In the genomic region with DNA sequence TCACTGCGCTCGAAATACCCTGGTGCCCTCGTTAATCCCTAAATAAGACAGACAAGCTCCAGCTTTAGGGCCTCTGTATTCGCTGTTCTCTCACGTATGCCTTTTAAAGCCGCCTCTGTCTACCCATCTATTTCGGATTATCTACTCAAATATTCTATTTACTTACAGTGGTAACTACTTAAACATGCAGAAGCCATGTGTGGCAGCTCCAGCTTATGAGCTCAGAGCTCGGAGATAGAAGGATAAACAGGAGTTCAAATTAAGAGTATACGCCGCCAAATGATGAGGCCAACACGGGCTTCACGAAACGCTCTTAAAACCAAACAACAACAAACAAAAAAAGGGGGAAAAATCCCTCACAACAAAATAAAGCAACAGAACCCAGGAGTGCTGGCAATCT, we compare ENCODE assay signal across 8 mouse cellular contexts. TPM values are rescaled to one million over a fixed set of nuclear protein-coding genes. Genes with fewer than 3 reads are reported as not detected.
A peak's percentile ranks its signal among the peaks of the same experiment; 100 is the strongest.
DNase-seq lines count a peak whose midpoint lies in the region; ATAC-seq and TF ChIP-seq lines count a peak whose summit lies in the region.

No protein-coding gene starts in this region.

- no peaks in the 10 kb centered on the region for H3K9me3 ChIP-seq in lung, embryonic 16.5 days (ENCODE audit: control insufficient read depth, low read length)
- H3K9me3 ChIP-seq in forebrain, embryonic 10.5 days, result no peaks in the 10 kb centered on the region
- H3K9me3 ChIP-seq in limb, embryonic 13.5 days, result no peaks in the 10 kb centered on the region

- H3K27ac ChIP-seq in lung, embryonic 16.5 days (ENCODE audit: low read length), result peak overlapping the region; percentile 82
- peak overlapping the region; percentile 88 for H3K27ac ChIP-seq in forebrain, embryonic 10.5 days
- peak overlapping the region; percentile 67 for H3K27ac ChIP-seq in limb, embryonic 13.5 days
- H3K27ac ChIP-seq in small intestine, adult 2 months (ENCODE audit: insufficient read depth, low read depth, low read length), result peak overlapping the region; percentile 54

- intact Hi-C loops in left cerebral cortex, postnatal 36 days (cut with DNase I), result loop anchor here (2.0 kb wide), 3 partner anchors 44 to 90 kb away; a partner anchor contains a TSS

- peak overlapping the region; percentile 85 for H3K9ac ChIP-seq in lung, embryonic 16.5 days (ENCODE audit: low read length)
- H3K9ac ChIP-seq in limb, embryonic 13.5 days, result peak overlapping the region; percentile 81

- H3K4me1 ChIP-seq in lung, embryonic 16.5 days (replicated peaks; ENCODE audit: control insufficient read depth, insufficient read depth, low read length), result peaks cover 17% of the 10 kb centered on the region
- H3K4me1 ChIP-seq in forebrain, embryonic 10.5 days, result peaks cover 19% of the 10 kb centered on the region
- H3K4me1 ChIP-seq in limb, embryonic 13.5 days, result peaks cover 12% of the 10 kb centered on the region
- H3K4me1 ChIP-seq in small intestine, adult 2 months (ENCODE audit: control insufficient read depth, insufficient read depth, insufficient read length, low read length), result peaks cover 6% of the 10 kb centered on the region

- H3K4me3 ChIP-seq in lung, embryonic 16.5 days (ENCODE audit: low read length), result peak overlapping the region; percentile 74
- H3K4me3 ChIP-seq in forebrain, embryonic 10.5 days, result peak overlapping the region; percentile 76
- peak overlapping the region; percentile 78 for H3K4me3 ChIP-seq in limb, embryonic 13.5 days
- H3K4me3 ChIP-seq in small intestine, adult 2 months (ENCODE audit: low read depth, low read length), result peak overlapping the region; percentile 86

- no peak for TF ChIP-seq POLR2A in small intestine, adult 2 months (IDR thresholded peaks at IDR 0.05; ENCODE audit: low read depth, low read length)

- DNase-seq in lung, postnatal 14 days, result no peak
- DNase-seq in forebrain, embryonic 10.5 days (ENCODE audit: extremely low spot score, low spot score), result no peak
- no peak for DNase-seq in left cerebral cortex, postnatal 36 days (ENCODE audit: low spot score in 2 of 2)
- no peak for DNase-seq in embryo, embryonic 11 days
- DNase-seq in right cerebral cortex, postnatal 10 days (ENCODE audit: low spot score in 2 of 2), result no peak

- no peak for ATAC-seq in lung, embryonic 16.5 days (ENCODE audit: low read depth)
- no peak; the same call in 1 of the 2 replicates for ATAC-seq in limb, embryonic 13.5 days (ENCODE audit: low FRiP score, low read depth)

- peaks cover 12% of the 10 kb centered on the region for H3K36me3 ChIP-seq in lung, embryonic 16.5 days (ENCODE audit: control insufficient read depth, insufficient read depth, low read length)
- H3K36me3 ChIP-seq in forebrain, embryonic 10.5 days (replicated peaks), result peaks cover 26% of the 10 kb centered on the region
- H3K36me3 ChIP-seq in limb, embryonic 13.5 days, result peaks cover 23% of the 10 kb centered on the region
- peaks cover 1% of the 10 kb centered on the region; the same call in 1 of the 2 replicates for H3K36me3 ChIP-seq in small intestine, adult 2 months (ENCODE audit: control insufficient read depth, insufficient read depth, low read length)

- H3K27me3 ChIP-seq in lung, embryonic 16.5 days (ENCODE audit: control insufficient read depth, insufficient read depth, low read depth, low read length), result no peaks in the 10 kb centered on the region
- no peaks in the 10 kb centered on the region for H3K27me3 ChIP-seq in forebrain, embryonic 10.5 days (ENCODE audit: poor library complexity, severe bottlenecking)
- 0 out of 2 replicates have a peak, but pooled peaks cover 4% of the 10 kb centered on the region for H3K27me3 ChIP-seq in limb, embryonic 13.5 days
- no peaks in the 10 kb centered on the region for H3K27me3 ChIP-seq in small intestine, adult 2 months (ENCODE audit: control insufficient read depth, insufficient read depth, low read length)

- no peak for TF ChIP-seq CTCF in small intestine, adult 2 months (IDR thresholded peaks at IDR 0.05; ENCODE audit: extremely low read depth, insufficient read length, insufficient replicate concordance, low read depth, low read length)

- 2% methylated on average over 13 of the region's 13 CpGs for WGBS in lung, embryonic 16.5 days
- WGBS in forebrain, embryonic 10.5 days, result 3% methylated on average over 13 of the region's 13 CpGs
- WGBS in limb, embryonic 13.5 days, result 2% methylated on average over 13 of the region's 13 CpGs
- under 1% methylated on average over 13 of the region's 13 CpGs for WGBS in small intestine, adult 2 months

- H3K4me2 ChIP-seq in lung, embryonic 16.5 days (ENCODE audit: low read depth, low read length), result peak overlapping the region; percentile 87
- H3K4me2 ChIP-seq in limb, embryonic 13.5 days (replicated peaks), result peak overlapping the region; percentile 75

RNA-seq across cellular contexts. Expression of a gene that starts 0.5 kb away (rescaled TPM):
- 35.1 and 39.0 TPM in 2 replicates for polyA plus RNA-seq in lung, embryonic 16.5 days (2015; fragmentation: Nextera tagmentation; extraction: Ambion mirVana)
- polyA plus RNA-seq in forebrain, embryonic 10.5 days (2016; fragmentation: Nextera tagmentation; extraction: Ambion mirVana), result 22.8 and 27.7 TPM in 2 replicates
- 37.8 and 37.9 TPM in 2 replicates for polyA plus RNA-seq in limb, embryonic 13.5 days (2015; fragmentation: Nextera tagmentation; extraction: Ambion mirVana)
- polyA plus RNA-seq in small intestine, adult 2 months (2012; rRNA removed), result 1.9 and 3.1 TPM in 2 replicates
- total RNA-seq in left cerebral cortex, postnatal 36 days (2021), result 10 to 100 TPM; 43.8 to 58.5 TPM

RNA-seq across cellular contexts. Expression of a gene that starts 12.2 kb away (rescaled TPM):
- polyA plus RNA-seq in lung, embryonic 16.5 days (2015; fragmentation: Nextera tagmentation; extraction: Ambion mirVana), result 3.3 and 3.7 TPM in 2 replicates
- 5.9 and 6.0 TPM in 2 replicates for polyA plus RNA-seq in forebrain, embryonic 10.5 days (2016; fragmentation: Nextera tagmentation; extraction: Ambion mirVana)
- polyA plus RNA-seq in limb, embryonic 13.5 days (2015; fragmentation: Nextera tagmentation; extraction: Ambion mirVana), result 3.5 and 3.7 TPM in 2 replicates
- polyA plus RNA-seq in small intestine, adult 2 months (2012; rRNA removed), result 0.30 TPM in 1 of 2 replicates, not detected in the other
- total RNA-seq in left cerebral cortex, postnatal 36 days (2021), result 1 to 10 TPM; 1.3 to 1.9 TPM

RNA-seq across cellular contexts. Expression of a gene that starts 15.3 kb away (rescaled TPM):
- polyA plus RNA-seq in lung, embryonic 16.5 days (2015; fragmentation: Nextera tagmentation; extraction: Ambion mirVana), result 3.7 and 4.0 TPM in 2 replicates
- 2.5 and 3.2 TPM in 2 replicates for polyA plus RNA-seq in forebrain, embryonic 10.5 days (2016; fragmentation: Nextera tagmentation; extraction: Ambion mirVana)
- polyA plus RNA-seq in limb, embryonic 13.5 days (2015; fragmentation: Nextera tagmentation; extraction: Ambion mirVana), result 2.9 and 3.1 TPM in 2 replicates
- polyA plus RNA-seq in small intestine, adult 2 months (2012; rRNA removed), result 0.08 TPM in 1 of 2 replicates, not detected in the other
- total RNA-seq in left cerebral cortex, postnatal 36 days (2021), result 1 to 10 TPM; 1.4 to 1.7 TPM

RNA-seq across cellular contexts. Expression of a gene that starts 25.7 kb away (rescaled TPM):
- polyA plus RNA-seq in lung, embryonic 16.5 days (2015; fragmentation: Nextera tagmentation; extraction: Ambion mirVana), result 2.8 and 3.9 TPM in 2 replicates
- polyA plus RNA-seq in forebrain, embryonic 10.5 days (2016; fragmentation: Nextera tagmentation; extraction: Ambion mirVana), result 3.7 and 4.0 TPM in 2 replicates
- polyA plus RNA-seq in limb, embryonic 13.5 days (2015; fragmentation: Nextera tagmentation; extraction: Ambion mirVana), result 4.0 and 4.9 TPM in 2 replicates
- 0.06 and 0.16 TPM in 2 replicates for polyA plus RNA-seq in small intestine, adult 2 months (2012; rRNA removed)
- 1 to 10 TPM; 7.5 to 7.6 TPM for total RNA-seq in left cerebral cortex, postnatal 36 days (2021)

RNA-seq across cellular contexts. Expression of a gene that starts 26.2 kb away (rescaled TPM):
- not detected in 2 replicates for polyA plus RNA-seq in lung, embryonic 16.5 days (2015; fragmentation: Nextera tagmentation; extraction: Ambion mirVana)
- 1.1 TPM in 1 of 2 replicates, not detected in the other for polyA plus RNA-seq in forebrain, embryonic 10.5 days (2016; fragmentation: Nextera tagmentation; extraction: Ambion mirVana)
- polyA plus RNA-seq in limb, embryonic 13.5 days (2015; fragmentation: Nextera tagmentation; extraction: Ambion mirVana), result not detected in 2 replicates
- polyA plus RNA-seq in small intestine, adult 2 months (2012; rRNA removed), result not detected in 2 replicates
- total RNA-seq in left cerebral cortex, postnatal 36 days (2021), result not detected
